Mouse (Mus musculus): ENCODE measurements around the gene Ddx58. TPM values are rescaled to one million over a fixed set of nuclear protein-coding genes. Genes with fewer than 3 reads are reported as not detected.

Ddx58 gene
- polyA plus RNA-seq, 1 experiment, result 22.2 TPM

DNA sequence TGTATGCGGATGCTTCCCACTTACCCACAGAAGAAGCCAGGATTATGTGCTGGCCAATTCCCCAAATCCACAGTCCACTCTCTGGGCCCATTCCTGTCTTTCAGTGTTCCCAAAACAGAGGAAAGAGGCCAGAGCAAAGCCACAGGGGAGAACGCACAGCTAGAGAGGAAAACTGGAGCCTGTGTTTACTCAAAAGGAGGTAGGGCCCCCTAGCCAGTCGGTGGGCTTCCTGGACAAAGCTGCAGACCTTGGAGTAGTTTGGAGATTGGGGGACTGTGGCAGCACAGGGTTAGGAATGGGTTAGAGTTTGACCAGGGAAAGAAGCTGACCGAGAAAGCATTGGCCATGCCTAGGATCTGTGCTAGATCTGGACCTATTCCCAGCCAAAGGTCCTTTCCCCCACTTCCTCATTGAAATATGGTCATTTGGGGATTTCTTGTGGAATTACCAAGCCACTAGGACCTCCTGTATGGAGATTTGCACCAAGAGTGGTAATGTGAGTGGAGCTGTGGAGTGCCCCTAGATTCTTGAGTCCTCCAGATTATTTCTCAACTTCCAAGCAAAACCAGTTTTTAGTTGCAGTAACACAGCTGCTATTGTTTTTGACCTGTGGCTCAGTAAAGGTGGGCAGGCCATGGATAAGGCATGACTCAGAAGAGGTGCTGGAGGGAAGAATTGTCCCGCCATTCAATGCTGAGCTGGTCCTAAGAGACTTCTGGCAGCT, 82.0 kb downstream of the Ddx58 start:
- Histone ChIP-seq H3K27me3 (ENCODE audit: control insufficient read depth, insufficient read depth, low read length) (no peaks in the 10 kb centered on the region), H3K4me1 (ENCODE audit: control insufficient read depth, insufficient read depth, insufficient read length) (no peaks in the 10 kb centered on the region), H3K36me3 (ENCODE audit: control insufficient read depth, insufficient read depth, low read length) (no peaks in the 10 kb centered on the region), H3K4me3 (ENCODE audit: extremely low read depth, insufficient read depth, insufficient read length) (no peak overlapping the region), H3K27ac (ENCODE audit: insufficient read depth, low read length) (no peak overlapping the region)
- no peak for TF ChIP-seq CTCF (IDR thresholded peaks at IDR 0.05; ENCODE audit: extremely low read depth, insufficient read depth, insufficient read length, insufficient replicate concordance)
- no peak for TF ChIP-seq POLR2A (IDR thresholded peaks at IDR 0.05; ENCODE audit: low read depth, low read length)
- WGBS, result 84% methylated on average over 5 of the region's 5 CpGs
- DNase-seq (ENCODE audit: low read depth in 1 of 2, low spot score in 2 of 2), result no peak

GRCm38 (mm10) chr4:40156582-40157499, 82.8 kb downstream of the Ddx58 start:
- H3K4me1 ChIP-seq (ENCODE audit: control insufficient read depth, insufficient read depth, insufficient read length), result no peaks in the 10 kb centered on the region

GRCm38 (mm10) chr4:40156153-40156552, 83.5 kb downstream of the Ddx58 start:
- no peak for DNase-seq (ENCODE audit: low read depth in 1 of 2, low spot score in 2 of 2)
- H3K36me3 ChIP-seq (ENCODE audit: control insufficient read depth, insufficient read depth, low read length), result no peaks in the 10 kb centered on the region
- WGBS, result 90% methylated on average over 2 of the region's 2 CpGs

More at GRCm38 (mm10) chr4:40156582-40157499, 82.8 kb downstream of the Ddx58 start:
- 93% methylated on average over 18 of the region's 18 CpGs for WGBS
- no peaks in the 10 kb centered on the region for H3K27me3 ChIP-seq (ENCODE audit: control insufficient read depth, insufficient read depth, low read length)
- H3K36me3 ChIP-seq (ENCODE audit: control insufficient read depth, insufficient read depth, low read length), result no peaks in the 10 kb centered on the region
- DNase-seq (ENCODE audit: low read depth in 1 of 2, low spot score in 2 of 2), result no peak
- no peak overlapping the region for H3K4me3 ChIP-seq (ENCODE audit: extremely low read depth, insufficient read depth, insufficient read length)
- TF ChIP-seq CTCF (IDR thresholded peaks at IDR 0.05; ENCODE audit: extremely low read depth, insufficient read depth, insufficient read length, insufficient replicate concordance) (no peak), POLR2A (IDR thresholded peaks at IDR 0.05; ENCODE audit: low read depth, low read length) (no peak)
- H3K27ac ChIP-seq (ENCODE audit: insufficient read depth, low read length), result no peak overlapping the region

GRCm38 (mm10) chr4:40155467-40155999, 84.1 kb downstream of the Ddx58 start:
- WGBS, result 87% methylated on average over 13 of the region's 13 CpGs
- no peak for TF ChIP-seq CTCF (IDR thresholded peaks at IDR 0.05; ENCODE audit: extremely low read depth, insufficient read depth, insufficient read length, insufficient replicate concordance)
- no peak for TF ChIP-seq POLR2A (IDR thresholded peaks at IDR 0.05; ENCODE audit: low read depth, low read length)
- H3K27me3 ChIP-seq (ENCODE audit: control insufficient read depth, insufficient read depth, low read length), result no peaks in the 10 kb centered on the region
- no peak overlapping the region for H3K27ac ChIP-seq (ENCODE audit: insufficient read depth, low read length)
- no peaks in the 10 kb centered on the region for H3K4me1 ChIP-seq (ENCODE audit: control insufficient read depth, insufficient read depth, insufficient read length)
- H3K4me3 ChIP-seq (ENCODE audit: extremely low read depth, insufficient read depth, insufficient read length), result no peak overlapping the region
- H3K36me3 ChIP-seq (ENCODE audit: control insufficient read depth, insufficient read depth, low read length), result no peaks in the 10 kb centered on the region
- no peak for DNase-seq (ENCODE audit: low read depth in 1 of 2, low spot score in 2 of 2)

More at GRCm38 (mm10) chr4:40156153-40156552, 83.5 kb downstream of the Ddx58 start:
- H3K4me3 ChIP-seq (ENCODE audit: extremely low read depth, insufficient read depth, insufficient read length), result no peak overlapping the region
- TF ChIP-seq POLR2A (IDR thresholded peaks at IDR 0.05; ENCODE audit: low read depth, low read length), result no peak
- no peak for TF ChIP-seq CTCF (IDR thresholded peaks at IDR 0.05; ENCODE audit: extremely low read depth, insufficient read depth, insufficient read length, insufficient replicate concordance)
- H3K27me3 ChIP-seq (ENCODE audit: control insufficient read depth, insufficient read depth, low read length), result no peaks in the 10 kb centered on the region
- no peaks in the 10 kb centered on the region for H3K4me1 ChIP-seq (ENCODE audit: control insufficient read depth, insufficient read depth, insufficient read length)
- H3K27ac ChIP-seq (ENCODE audit: insufficient read depth, low read length), result no peak overlapping the region

GRCm38 (mm10) chr4:40154751-40155150, 84.9 kb downstream of the Ddx58 start:
- Histone ChIP-seq H3K27ac (ENCODE audit: insufficient read depth, low read length) (no peak overlapping the region), H3K4me1 (ENCODE audit: control insufficient read depth, insufficient read depth, insufficient read length) (no peaks in the 10 kb centered on the region), H3K36me3 (ENCODE audit: control insufficient read depth, insufficient read depth, low read length) (no peaks in the 10 kb centered on the region), H3K27me3 (ENCODE audit: control insufficient read depth, insufficient read depth, low read length) (no peaks in the 10 kb centered on the region), H3K4me3 (ENCODE audit: extremely low read depth, insufficient read depth, insufficient read length) (no peak overlapping the region)
- WGBS, result 94% methylated on average over 4 of the region's 4 CpGs
- DNase-seq (ENCODE audit: low read depth in 1 of 2, low spot score in 2 of 2), result no peak
- TF ChIP-seq CTCF (IDR thresholded peaks at IDR 0.05; ENCODE audit: extremely low read depth, insufficient read depth, insufficient read length, insufficient replicate concordance), result no peak
- no peak for TF ChIP-seq POLR2A (IDR thresholded peaks at IDR 0.05; ENCODE audit: low read depth, low read length)

Other genes starting within 250 kb of the Ddx58 start
- 11.4 and 12.3 TPM in 2 replicates for gene Aco1, start 96.7 kb downstream of the Ddx58 start, polyA plus RNA-seq (2012; rRNA removed)
- gene Smim27, start 29.8 kb upstream of the Ddx58 start, polyA plus RNA-seq (2012; rRNA removed), result 13.1 and 13.9 TPM in 2 replicates
- 2.5 and 3.3 TPM in 2 replicates for gene Topors, start 30.0 kb upstream of the Ddx58 start, polyA plus RNA-seq (2012; rRNA removed)
- gene Ndufb6, start 39.6 kb upstream of the Ddx58 start, polyA plus RNA-seq (2012; rRNA removed), result 27.5 and 32.9 TPM in 2 replicates
- 3.5 and 4.0 TPM in 2 replicates for gene Tmem215, start 232.4 kb upstream of the Ddx58 start, polyA plus RNA-seq (2012; rRNA removed)

Measured in spleen, adult 2 months (tissue).